Mouse (Mus musculus) activated CD4-positive, CD25-positive, alpha-beta regulatory T cell, adult 4 months (primary cell): ENCODE measurements around the gene Tnfrsf1a. TPM values are rescaled to one million over a fixed set of nuclear protein-coding genes. Genes with fewer than 3 reads are reported as not detected.

Experiments used
- ATAC-seq: one replicate; pipeline ENCODE4 v1.8.0; 2017
- polyA plus RNA-seq, 2 experiments: library from polyadenylated mRNA; unstranded; fragments of 100-300 nt; shearing (Covaris generic); gene quantifications; one replicate each; pipeline ENCODE4 v1.2.1; 2017

The Tnfrsf1a gene
- polyA plus RNA-seq, 2 experiments from 2014 or later: 20.2 to 25.5 TPM

DNA sequence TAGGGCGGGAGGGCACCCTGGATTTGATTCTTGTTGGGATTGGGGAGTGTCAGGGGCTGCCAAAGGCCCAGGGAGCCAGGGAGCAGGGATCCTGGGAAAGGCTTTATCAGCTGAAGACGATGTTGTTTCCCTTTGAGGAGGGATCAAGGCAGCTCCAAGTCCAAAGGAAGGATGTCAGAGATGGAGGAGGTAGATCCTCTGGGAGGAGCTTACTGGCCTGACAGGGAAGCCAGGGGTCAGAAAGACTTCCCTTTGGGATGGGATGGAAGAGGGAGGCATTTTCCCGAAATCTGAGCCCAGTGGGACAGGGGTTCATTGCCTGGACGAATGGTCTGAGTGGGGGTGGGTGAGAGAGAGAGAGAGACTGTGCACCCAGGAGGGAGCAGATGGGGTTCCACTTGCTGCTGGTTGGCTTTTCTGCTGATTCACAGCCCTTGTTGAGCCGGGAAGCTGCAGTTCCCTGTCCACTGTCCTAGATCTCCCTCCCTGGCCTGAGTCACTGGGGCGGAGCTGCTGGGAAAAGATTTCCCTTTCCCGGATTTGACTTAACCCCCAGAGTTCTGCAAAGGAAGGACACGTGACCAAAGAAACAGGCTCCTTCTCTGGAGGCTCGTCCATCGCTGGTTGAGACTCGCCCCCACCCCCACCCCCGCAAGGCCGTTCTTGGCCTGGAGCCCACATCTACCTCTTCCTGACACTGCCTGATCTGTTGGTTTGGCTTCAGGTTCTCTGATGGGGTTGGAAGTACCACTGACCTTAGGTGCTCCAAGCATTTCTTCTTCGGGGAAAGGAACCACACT, 5.4 kb downstream of the Tnfrsf1a start:
- ATAC-seq: no peak

DNA sequence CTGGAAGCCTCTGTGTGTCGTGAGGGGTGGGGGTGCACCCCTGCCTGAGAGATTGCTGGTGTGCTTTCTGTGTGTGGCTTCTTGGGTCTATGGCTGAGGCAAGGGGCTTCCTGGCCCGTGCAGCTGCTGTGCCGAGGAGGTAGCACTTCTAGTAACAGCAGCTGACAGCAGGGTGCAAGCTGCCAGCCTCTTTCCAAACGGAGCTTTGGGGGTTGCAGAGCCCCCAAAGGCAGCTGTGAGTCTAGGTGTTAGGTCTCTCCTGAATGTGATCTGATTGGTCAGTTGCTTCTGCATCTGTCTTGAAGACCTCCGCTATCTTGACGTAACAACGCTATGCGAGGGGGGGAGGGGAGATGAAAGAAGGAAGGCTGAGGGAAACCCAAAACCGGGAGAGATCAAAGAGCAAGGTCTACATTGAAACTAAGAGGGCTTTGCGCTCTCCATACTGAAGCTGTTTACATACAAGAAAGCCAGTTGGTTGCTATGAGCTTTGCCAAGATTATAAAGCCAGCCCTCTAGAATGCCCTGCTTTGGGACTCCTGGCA, 6.1 kb downstream of the Tnfrsf1a start:
- ATAC-seq: no peak

DNA sequence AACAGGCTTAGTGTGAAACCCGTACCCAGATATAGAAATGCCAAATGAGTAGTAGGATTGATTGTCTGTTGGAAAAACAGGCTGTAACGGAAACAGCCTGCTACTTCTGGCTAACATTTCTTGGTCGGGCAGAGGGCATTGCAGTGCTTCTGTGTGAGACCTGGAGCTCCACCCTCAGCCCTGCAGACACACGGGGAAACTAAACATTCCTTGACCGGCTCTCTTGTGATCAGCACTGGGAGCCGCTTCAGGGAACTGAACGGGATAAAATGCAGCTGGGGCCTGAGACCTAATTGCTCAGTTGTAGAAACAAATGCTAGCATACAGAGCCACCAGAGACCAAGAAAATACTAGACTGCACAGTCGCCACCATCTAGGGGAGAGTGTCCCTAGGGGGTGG, 7.1 kb downstream of the Tnfrsf1a start:
- no peak for ATAC-seq

DNA sequence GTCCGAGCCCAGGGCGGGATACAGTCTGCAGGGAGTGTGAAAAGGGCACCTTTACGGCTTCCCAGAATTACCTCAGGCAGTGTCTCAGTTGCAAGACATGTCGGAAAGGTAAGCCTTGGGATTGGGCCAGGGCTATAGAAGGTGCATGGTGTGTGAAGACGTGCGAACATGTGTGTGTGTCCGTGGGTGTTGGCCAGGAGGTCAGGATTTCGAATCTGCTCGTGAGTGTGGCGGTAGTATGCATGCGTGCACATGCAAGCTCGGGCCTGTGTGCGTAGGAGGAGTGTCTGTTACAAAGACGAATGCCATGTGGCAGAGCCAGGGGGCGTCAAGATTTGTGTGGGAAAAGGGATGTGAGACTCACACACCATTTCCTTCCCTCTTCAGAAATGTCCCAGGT, 8.2 kb downstream of the Tnfrsf1a start:
- ATAC-seq: no peak

DNA sequence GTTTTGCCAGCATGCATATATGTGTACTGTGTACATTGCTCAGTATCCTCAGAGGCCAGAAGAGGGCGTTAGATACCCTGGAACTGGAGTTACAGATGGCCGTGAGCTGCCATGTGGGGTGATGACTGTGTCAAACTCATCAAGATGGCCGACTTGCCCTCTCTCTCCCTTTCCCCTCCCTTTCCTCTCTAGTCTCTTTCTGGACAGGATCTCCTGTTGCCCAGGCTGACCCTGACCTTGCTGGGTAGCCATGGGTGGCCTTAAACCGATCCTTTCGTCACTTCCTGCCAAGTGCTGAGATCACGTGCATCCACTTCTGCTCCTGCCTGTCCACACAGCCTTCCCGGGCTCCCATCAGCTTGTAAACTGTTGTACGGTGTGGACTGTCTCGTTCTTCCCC, 10.8 kb downstream of the Tnfrsf1a start:
- no peak for ATAC-seq

DNA sequence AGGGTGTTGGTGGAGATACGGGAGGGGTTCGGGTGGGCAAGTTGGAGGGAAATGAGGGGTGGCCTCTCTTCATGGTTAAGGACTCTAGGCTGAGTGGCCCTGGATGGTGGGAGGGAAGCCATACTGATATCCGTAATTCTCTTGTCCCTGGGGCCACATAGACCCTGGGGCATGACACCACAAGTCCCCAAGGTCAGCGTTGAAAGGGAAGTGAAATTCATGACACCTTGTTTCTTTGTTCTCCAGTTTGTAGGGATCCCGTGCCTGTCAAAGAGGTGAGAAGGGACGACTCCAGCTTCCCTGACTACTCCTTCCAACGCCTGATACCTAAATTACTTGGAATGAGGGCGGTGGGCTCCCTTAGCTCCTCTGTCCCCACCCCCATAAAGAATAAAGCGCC, 11.7 kb downstream of the Tnfrsf1a start:
- ATAC-seq: no peak

DNA sequence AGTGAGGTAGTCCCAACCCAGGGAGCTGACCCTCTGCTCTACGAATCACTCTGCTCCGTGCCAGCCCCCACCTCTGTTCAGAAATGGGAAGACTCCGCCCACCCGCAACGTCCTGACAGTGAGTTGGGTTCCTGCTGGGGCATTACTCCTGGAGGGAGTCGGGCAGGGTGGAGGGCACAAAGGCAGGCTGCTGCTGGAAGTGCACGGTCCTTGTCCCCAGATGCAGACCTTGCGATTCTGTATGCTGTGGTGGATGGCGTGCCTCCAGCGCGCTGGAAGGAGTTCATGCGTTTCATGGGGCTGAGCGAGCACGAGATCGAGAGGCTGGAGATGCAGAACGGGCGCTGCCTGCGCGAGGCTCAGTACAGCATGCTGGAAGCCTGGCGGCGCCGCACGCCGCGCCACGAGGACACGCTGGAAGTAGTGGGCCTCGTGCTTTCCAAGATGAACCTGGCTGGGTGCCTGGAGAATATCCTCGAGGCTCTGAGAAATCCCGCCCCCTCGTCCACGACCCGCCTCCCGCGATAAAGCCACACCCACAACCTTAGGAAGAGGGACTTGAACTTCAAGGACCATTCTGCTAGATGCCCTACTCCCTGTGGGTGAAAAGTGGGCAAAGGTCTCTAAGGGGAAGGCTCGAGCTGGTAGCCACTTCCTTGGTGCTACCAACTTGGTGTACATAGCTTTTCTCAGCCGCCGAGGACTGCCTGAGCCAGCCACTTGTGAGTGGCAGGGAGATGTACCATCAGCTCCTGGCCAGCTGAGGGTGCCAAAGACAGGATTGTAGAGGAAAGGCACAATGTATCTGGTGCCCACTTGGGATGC, 12.5 kb downstream of the Tnfrsf1a start:
- ATAC-seq: no peak

DNA sequence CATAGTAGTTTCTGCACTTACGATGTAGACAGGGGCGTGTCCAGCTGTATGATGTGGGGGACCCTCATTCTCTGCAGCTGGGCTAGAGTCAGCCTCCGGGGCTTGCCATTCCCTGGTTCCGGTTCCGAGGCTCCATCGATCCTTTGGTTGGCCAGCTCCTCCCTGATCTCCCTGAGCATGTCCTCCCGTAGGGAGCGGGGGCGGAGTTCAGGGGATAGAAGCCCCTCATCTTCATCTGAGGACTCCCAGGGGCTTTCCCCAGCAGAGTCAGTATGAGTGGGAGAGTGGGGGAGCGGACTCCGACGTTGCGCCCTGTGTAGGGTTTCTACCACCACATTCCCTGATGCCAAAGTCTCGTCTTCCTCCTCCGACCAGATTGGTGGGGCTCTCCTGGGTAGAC, 13.9 kb downstream of the Tnfrsf1a start:
- no peak for ATAC-seq

DNA sequence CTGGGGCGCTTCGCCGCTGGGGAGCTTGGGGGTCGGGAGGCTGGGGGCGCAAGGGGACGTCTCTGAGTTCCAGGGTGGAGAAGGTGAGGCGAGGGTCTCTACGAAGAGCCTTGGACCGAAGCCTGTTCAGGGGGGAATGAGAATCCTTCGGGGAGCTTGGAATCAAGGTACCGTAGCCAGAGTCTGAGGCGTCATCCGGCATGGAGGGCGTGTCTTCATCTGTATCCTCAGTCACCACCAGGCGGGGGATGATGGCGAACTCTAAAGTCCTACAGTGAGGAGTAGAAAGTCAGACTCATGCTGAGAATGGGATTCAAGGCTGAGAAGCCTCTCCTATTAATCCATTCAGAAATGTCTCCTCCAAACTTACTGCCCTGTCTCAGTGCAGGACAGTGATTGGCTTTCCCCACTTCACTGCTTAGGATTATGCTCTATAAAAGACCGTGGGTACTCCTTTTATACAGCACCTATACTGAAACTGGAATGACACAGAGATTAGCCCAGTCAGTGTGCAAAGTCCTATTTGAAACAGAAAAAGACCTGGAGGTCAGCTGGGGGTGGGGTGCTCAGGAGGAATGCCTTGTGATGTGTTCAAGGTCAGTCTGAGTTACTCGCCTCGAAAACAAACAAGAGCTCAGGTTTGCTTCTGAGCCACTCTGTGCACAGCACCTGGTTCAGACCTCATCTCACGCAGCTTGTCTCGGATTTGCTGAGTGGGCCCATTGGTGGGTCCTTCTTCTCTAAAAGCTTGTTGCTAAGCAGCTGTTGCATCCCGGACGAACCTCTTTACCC, 14.5 kb downstream of the Tnfrsf1a start:
- no peak for ATAC-seq

DNA sequence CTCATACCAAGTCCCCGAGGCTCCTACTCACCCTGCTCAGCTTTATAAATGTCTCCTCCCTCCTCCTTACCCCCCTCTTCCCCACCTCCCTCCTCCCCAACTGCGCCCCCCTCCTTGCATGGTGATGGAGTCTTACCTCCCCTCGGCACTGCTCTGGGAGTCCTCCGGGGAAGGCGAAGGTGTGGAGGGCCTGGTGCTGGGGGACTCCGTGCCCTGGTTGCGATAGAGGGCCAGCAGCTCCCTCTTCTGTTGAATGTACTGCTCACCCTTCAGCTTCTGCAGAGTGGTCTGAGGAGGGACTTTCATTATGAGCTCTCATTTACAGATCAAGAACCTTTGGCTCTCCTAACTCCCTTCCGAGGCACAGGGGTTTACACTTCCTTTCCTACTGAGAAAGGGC, 15.3 kb downstream of the Tnfrsf1a start:
- no peak for ATAC-seq

DNA sequence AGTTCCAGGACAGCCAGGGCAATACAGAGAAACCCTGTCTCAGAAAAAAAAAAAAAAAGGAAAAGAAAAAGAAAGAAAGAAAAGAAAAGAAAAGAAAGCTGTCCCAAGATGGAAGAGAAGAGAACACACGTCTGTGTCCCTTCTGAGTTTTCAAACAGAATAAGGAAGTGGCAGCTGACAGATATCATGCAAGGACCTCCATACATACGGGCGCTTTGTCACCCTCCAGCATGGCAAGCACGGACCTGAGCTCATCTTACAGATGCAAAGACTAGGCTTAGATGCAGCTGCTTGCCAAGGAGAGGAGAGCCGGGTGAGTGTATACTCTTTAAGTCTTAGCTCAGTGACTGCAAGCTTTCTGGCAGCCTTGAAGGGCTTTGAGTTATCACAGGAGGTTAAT, 16.4 kb downstream of the Tnfrsf1a start:
- no peak for ATAC-seq

DNA sequence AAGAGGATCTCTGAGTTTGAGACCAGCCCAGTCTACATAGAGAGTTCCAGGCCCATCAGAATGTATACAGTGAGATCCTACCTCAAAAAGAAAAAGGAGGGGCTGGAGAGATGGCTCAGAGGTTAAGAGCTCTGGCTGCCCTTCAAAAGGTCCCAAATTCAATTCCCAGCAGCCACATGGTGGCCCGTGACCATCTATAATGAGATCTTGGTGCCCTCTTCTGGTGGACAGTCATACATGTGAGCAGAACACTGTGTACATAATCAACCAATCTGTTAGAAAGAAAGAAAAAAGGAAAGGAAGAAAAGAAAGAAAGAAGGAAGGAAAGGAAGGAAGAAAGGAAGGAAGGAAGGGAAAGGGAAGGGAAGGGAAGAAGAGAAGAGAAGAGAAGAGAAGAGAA, 17.0 kb downstream of the Tnfrsf1a start:
- no peak for ATAC-seq

DNA sequence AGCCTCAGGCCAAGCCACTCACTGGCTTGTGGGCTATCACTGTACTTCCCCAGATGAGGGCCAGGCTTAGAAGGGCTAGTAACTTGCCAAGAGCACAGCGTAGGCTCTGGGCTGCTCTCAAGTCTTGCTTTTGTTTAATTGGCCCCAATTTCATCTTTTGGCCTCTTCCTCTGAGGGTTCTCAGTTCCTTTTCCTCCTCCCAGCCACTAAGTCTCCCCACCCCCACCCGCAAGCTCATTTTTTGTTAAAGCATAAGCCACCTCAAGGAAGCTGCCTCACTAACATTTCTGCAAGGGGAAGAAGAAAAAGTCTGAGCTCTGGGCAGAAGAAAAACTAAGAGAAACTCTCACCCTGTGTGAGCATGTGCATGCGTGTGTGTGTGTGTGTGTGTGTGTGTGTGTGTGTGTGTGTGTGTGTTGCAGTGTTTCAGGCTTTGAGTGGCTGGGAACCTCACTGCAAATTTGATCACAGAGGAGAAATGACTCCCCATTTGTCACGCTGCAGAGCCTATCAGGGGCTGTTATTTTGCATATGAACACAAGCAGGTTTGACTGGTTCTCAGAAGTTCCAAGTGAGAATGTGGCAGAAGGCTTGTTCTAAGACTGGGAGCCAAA, 18.7 kb downstream of the Tnfrsf1a start:
- peak; percentile 13 for ATAC-seq

DNA sequence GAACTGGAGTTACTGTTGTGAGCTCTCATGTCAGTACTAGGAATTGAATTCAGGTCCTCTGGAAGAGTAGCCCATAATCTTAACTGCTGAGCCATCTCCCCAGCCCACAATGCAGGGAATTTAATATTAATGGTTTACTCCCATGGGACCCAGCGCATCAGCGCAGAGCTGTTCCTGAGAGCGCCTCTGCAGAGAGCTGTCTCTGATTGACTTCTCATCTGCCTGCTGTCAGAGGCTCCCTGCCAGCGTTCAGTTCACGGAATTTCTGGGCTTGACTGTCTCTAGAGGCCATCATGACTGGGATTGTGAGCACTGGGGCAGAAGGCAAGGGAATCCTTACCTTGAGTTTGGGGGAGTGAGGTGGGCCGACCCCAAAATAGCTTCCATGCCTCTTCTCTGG, 27.9 kb downstream of the Tnfrsf1a start:
- no peak for ATAC-seq

DNA sequence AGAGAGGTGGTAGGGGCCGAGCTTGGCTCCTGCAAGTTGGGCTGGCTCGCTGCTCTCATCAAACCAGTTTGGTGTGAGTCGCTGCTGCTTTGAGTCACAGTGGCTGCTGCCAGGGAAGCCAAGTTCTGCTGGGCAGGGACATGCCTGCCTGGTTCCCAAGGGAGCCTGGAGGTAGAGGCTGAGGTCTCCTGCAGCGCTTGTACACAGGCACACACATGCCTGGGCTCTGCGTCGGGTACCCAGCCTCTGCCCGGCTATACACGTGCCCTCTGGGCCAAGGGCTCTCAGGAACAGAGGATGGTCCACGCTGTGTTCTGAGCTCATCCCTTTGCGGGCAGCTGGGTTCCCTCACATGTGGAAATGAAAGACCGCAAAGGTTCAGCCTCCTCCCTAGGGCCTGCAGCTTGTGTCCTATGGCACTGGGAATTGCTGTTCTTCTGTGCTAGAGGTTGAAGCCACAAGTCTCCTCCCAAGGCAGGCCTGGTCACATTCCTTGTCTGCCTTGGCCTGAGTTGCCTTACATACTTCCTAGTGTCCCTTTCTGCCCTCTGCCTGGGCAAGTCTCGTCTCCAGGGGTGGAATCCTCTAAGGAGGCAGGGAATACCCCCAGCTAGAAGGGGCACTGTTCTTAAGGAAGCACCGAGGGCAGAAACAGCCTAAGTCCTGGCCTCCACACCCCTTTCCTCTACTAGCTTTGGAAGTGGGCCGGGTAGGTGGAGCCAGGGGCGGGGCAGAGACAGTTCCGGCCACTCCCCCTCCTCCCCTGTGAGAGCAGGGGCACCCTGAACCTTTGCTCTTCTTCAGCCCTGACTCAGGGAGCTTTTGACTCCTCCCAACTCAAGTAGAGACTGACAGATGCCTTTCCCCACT, 28.7 kb downstream of the Tnfrsf1a start:
- no peak for ATAC-seq

DNA sequence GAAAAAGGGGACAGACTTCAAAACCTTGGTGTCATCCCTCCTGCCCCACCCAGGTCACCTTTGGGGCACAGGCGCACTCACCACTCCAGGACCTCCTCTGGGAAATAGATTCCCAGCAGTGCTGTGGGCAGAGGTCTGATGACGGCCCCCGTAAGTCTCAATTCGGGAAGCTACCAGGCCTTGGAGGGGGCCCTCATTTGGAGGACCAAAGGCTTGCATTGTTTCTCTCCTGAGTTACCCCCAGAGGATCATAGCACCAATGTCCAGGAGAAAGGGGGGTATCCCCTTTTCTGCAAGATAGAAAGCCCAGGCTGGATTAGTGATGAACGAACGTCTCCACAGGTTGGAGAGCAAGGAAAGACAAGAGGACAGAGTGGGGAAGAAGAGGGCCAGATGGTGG, 29.5 kb downstream of the Tnfrsf1a start:
- no peak for ATAC-seq

DNA sequence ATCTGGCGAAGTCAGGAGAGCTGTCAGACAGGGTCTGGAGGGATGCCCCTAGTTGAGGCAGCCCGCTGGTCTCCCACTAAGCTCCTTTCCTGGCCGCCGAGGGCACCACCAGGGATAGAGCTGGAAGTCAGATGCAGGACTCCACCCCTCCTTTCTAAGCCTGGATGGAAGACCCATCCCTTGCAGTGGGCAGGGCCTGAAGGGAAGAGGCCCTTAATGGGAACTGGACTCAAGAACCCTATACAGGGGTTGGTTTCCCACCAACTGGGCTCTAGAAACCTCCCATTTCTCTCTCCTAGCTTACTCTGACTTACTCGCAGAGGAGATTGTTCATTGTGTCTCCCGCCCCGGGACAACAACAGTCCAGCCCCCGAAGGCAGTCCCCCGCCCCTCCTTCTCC, 30.6 kb downstream of the Tnfrsf1a start:
- no peak for ATAC-seq

DNA sequence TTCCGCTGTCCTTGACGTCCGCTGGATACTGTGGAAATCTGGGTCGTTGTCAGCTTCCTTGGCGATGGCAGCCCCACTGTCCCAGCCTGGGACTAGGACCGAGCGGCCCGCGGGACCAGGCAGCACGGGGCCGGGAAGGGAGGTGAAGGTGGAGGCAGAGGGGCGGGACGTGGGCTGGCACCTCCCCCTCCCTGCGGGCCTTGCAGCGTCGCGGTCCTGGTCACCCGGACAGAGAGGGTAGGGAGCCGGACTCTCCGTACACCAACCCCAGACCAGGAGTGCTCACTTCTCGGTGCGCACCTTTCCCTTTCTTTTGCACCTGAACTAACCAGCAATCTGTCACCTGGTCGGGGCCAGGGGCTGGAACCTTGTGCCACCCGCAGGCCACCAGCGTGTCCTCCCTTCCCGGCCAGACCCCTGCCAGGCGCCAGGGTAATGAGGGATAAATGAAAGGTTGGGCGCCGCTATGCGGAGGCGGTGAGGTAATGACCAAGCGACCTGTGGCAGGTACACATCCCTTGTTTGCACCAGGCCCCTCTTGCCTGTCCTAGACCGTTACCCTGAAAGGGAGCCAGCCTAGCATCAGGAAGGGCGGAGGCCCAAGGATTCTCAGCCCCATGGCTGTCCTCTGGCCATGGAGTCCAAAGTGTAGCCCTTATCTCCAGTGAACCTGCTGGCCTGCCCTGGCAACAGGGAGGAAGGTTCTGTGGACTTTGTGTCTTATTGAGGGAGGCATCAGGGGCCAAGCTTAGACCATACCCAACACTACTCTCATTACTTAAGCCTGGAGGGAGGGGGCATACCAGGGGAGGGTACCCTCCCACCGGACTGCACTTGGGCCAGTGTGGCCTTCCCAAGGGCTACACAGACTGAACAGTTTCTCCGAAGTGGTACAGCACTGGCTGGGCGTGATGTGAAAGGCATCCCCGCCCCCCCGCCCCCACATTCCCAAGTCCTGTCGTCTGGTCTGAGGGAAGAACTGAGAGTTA, 31.5 kb downstream of the Tnfrsf1a start, which contains the start of gene Plekhg6:
Gene Plekhg6 (minus strand): TSS at position 422 of the 989 bp plus-strand sequence.
- ATAC-seq: no peak

DNA sequence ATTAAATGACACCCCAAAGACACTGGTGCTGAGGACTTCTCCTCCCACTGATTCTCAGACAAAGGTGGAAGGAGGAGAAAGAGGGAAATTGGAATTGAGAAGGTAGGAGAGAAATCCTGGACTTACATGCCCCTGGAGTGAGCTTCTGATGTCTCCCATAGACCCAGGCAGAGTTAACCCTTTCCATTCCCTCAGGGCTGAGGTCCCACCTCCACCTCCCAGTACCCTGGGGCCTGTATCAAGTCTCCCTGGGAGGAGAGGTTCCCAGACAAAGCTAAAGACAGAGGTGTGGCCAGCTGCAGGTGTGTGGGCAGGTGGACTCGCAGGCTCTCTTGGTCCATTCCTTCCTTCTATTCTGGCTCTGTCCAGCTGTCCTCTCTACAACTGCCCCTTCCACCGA, 32.9 kb downstream of the Tnfrsf1a start:
- ATAC-seq: no peak
